Mouse (Mus musculus) 3T3-L1 (cell line): ENCODE measurements around the gene Prm3.
A peak's percentile ranks its signal among the peaks of the same experiment; 100 is the strongest.

ENCODE experiments used
- DNase-seq: peaks from one replicate; pipeline ENCODE4 v3.0.0-alpha.2; 2015; ENCODE audit warnings: low read depth, low spot score

The Prm3 gene

DNA sequence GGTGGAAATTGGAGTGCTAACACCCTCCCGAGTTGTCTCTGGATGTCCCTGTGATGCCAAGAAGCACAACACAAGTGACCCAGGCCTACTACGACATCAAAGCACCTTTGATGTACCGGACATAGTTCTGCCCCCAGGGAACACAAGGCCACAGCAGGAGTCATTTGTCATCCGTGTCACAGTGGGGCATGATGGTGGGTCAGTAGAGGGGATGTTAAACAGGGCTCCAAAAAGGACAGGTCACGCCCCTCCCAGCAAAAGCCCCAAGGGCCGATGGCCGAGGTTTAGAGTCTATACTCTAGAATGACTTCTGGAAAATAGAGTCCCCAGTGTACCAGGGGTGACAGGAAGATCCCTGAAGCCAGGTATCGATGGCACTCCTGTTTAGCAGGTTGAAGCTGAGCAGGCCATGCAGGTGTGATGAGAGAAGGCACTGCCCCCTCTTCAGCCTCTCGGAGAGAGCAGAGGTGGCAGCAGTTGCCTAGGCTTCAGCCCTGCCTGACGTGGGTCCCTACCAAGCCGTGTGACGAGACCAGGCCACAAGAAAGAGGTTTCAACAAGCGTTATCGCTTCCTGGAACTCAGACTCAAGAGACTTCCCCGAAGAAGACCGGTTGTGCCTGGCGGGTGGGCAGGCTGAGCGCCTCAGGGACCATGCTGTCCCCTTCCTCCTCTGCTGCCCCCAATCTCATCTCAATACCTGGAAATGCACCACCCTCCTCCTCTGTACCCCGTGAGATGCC, 18.8 kb downstream of the Prm3 start:
- DNase-seq = no peak

DNA sequence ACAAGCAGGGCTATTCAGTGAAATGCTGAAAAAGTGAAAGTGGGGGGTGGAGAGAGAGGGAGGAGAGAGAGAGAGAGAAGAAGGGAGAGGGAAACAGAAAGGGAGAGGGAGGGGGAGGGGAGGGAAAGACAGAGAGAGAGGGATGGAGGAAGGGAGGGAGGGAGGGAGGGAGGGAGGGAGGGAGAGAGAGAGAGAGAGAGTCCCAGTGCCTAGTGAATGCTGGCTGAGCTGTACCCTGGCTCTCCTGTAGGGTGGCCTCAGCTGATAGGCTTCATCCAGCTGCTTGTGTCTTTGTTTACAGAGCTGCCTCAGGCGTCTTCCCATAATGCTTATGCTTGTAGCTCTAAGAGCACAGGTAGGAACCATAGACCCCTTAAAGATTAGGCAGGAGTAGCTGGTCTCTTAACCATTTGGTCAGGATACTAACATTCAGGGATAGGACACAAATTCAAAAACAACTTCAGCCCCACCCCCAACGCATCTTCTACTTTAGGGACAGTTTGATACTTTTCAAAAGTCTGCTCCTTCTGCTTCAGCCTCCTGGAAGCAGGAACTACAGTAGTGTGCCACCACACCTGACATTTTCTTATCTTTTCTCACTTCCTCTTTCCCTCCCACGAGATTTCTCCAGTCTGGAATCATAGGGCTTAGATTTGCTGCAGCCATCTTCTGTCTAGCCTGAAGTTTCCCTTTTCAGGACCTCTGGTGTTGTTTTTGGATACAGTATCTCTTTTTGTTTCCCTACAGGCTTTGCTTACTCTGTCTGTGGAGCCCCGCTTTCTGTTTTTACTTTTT, 20.0 kb downstream of the Prm3 start:
- peak; percentile 53 for DNase-seq

DNA sequence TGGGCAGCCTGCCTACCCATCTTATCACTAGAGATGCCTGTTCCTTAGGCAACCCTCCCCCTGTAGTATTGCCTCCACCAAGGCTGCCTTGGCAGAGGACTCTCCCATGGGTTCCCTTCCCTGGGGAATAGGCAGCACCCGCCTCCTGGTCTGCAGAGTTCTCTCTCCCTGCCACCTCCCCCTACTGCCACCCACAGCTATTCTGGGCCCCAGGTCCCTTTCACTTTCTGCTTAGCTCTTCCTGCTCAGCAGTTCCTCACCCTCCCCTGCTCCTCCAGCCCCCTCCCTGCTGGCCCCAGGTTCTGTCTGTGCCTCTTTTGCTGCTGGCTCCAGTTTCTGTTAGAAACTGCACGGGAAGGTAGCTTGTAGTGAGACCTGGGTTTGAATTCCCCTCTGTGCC, 21.1 kb downstream of the Prm3 start:
- DNase-seq = no peak

DNA sequence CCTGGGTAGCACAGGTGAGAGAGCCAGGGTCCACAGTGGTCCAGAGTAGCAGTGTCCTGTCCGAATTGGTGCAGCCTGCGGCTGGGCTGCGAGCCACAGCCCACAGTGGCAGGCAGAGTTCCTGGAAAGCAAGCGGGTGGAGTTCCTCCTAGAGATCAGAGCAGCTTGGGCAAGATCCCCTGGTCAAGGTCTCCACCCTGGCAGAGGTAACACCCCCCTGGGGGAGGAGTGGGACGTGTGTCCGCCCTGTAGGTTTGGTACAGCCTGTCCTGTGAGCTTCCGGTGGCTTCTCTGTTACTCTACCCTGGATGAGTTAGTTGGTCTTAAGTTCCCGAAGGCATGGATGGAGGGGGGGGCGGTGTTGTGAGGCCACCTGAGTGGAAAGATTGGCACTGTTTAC, 21.9 kb downstream of the Prm3 start:
- DNase-seq = no peak

DNA sequence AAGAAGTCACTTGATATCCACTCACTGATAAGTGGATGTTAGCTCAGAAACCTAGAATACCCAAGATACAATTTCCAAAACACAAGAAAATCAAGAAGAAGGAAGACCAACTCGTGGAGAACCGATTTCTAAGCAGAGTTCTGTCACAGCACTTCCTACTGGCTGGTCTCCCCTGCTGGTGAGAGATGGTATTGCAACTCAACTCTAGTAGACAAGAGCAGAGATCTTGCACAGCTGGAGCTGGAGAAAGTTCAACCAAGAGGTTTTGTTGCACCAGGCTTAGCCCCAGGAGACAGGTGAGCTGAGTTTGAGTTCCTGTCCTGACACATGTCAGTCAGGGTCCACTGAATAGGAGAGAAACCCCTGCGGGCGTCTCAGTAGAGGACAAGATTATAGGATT, 23.6 kb downstream of the Prm3 start:
- peak; percentile 90 for DNase-seq

DNA sequence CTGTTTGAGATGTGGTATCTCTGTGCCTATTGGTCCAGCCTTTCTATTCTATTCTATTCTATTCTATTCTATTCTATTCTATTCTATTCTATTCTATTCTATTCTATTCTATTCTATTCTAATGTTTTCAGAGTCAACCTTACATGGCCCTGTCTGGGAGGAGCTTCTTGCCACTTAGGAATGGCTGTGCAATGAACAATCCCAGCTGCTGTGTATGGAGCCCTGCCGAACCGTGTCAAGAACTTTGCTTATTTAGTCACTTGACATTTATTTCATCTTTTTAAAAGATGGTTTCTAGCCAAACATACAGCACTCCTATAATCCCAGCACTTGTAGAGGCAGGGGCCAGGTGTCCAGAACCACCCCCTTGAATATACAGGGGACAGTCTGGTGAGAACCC, 26.4 kb downstream of the Prm3 start:
- no peak for DNase-seq

DNA sequence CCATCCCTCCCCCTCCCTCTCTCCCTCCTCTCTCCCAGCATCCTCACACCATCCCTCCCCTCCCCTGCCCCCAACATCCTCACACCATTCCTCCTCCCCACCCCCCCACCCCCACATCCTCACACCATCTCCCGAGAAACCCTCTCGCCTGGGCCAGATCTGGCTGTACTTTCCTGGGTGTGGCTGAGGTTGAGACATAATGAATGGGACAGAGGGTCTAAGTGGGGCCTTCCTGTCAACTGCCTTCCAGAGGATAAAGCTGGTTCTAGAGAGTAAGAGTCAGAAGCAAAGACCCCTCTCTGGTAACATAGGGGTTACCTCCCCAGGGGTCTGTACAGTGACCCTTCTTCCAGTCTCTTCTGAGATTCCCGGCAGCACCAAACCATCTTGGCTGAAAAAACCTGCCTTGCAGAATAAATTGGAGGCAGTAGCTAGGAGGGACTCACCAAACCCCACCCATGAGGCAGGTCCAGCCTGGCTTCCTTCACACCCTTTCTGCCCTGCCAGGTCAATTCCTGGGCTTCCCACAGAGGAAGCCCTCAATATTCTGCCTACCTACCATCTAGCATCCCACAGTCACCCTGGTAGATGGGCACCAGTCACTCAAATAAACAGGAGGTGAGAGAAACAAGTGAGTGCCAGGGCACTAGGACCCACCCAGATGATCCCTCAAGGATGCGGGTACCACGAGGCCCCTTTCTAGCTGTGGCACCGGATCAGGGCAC, 27.0 kb downstream of the Prm3 start:
- no peak for DNase-seq

DNA sequence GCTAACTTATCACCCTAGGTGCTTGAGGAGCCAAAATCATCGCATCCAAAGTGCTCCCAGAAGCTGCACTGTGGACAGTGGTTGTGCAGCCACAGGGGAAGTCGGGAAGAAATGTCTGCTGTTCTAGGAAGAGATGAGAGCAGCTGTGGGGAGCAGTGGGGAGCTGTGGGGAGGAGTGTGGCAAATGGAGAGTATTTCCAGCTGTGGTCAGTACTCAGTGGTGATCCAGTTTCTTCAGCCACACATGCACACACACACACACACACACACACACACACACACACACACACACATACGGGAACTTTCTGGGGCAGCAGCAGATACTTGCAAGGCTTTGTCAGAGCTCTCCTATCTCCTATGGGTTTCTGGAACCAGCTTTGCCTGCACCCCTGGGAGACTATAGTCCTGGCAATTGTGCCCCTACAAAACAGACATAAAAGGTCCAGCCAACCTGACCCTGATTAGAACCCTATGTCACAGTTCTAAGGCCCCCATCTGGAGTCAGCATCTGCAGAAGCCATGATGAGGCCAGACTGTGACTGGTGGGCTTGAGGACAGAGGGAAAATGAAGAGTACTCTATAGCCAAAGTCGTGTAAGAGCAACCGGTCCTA, 28.0 kb downstream of the Prm3 start:
- DNase-seq = no peak

DNA sequence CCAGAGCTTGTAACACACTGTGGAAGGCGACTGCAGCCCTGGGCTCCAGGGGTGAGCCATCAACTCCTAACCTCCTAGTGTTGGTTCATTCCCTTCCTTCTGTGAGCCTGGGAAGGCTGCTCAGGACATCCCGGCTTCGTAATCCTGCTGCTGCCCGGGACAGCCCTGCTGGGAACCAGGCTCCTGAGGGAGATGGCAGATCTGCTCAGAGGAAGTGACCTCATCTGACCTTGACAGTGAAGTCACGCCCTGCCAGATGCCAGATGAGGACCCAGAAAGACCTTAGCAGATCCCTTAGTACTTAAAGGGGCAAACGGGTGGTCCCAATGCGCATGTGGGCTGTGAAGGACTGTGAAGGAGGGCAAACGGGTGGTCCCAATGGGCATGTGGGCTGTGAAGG, 29.5 kb downstream of the Prm3 start:
- DNase-seq = peak; percentile 34

DNA sequence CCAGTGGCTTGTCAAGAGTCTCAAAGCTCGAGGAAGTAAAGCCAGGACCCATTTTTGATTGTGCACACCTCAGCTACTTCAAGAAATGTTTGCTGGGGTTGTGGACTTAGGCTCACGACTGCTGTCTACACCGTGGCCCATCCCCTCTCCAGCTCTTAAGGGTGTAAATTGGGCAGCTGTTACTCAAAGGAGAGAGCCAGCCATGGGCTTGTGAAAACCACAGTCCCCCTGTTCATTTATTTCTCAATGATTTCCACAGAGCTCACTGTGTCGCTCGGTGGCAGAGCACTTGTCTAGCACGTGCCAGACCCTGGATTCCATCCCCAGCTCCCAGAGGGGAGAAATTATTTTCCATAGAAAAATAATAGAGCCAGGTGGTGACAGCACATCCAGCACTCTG, 34.5 kb downstream of the Prm3 start:
- no peak for DNase-seq

DNA sequence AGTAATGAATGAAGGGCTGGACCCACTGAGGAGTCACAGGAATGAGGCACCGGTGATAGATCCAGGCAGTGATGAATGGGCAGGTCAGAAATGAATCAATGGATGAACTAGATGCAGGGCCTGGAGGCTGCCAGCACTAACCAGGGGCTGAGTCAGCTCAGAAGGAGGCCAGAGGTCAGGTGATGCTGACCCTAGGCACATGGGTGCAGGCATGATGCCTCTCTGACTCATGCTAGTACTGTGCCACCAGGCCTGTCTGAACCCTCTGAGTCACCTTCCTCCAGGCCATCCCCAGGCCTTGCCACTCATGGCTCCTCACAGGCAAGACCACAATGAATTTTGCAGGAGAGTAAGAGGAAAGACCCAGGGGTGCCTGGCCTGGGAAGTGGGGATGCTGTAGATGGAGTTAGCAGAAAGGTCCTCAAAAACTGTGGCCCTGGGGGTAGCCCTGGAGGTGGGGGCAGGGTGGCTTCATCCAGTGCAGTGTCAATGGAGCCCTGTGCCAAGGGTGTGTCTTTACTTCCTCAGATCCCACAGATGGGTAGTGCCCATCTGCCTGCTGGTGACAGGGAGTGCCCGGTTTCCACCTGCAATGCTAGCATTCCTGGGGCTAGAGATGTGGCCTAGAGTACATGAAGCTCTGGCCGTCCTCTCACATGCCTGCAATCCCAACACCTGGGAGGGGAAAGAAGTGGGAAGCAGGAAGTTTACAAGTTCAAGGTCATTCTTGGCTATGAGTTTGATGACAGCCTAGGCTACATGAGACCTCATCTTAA, 36.0 kb downstream of the Prm3 start:
- peak; percentile 97 for DNase-seq

DNA sequence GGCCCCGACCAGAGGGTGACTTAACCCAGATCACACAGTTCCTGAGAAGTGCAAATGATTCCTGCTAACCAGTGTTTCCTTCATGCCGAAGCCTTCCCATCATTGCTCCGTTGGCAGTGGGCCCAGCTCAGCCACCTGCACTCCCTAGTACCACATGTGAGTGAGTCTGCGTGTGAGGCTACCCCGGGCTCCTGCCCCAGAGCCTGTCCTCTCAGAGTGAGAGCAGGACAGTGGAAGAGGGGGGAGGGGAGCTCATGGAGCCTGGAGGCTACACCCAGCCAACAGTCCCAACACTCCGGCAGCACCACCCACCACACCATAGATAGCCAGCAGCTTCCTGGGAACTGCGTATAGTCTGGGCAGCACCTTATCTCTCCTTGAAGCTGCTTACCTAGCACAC, 40.9 kb downstream of the Prm3 start:
- DNase-seq = no peak

DNA sequence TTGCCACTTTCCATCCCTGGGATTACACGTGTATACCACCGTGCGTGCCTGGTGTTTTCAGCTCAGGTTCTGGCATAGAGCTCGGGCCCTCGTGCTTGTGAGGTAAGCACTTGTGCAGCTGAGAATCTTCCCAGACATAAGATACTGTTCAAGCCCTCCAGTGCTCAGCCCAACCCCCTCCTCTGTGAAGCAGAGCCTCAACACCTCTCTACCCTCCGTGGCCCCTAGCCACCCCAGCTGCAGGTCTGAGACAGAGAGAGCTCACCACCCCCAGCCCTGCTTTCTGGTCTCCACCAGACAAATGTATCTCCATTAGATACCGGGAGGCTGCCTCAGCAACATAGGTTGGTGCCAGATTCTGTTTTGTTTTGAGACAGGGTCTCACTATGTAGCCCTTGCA, 41.5 kb downstream of the Prm3 start:
- no peak for DNase-seq

DNA sequence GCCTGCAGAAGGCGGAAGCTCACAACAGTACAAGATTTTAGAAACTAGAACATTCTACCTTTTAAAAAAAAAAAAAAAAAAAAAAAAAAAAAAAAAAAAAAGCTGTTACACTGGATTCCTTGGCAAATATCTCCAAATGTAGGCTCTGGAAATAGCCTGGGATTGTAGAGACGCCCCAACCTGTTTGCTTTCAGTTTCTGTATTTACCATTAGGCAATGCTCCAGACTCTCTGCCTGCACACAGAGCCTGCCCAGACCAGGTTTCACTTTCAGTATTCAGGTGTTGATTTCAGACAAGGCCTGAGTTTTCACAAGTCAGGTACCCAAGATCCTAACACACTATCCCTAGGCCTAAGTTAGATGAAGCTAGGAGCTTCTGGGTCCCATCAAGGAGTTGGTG, 49.6 kb downstream of the Prm3 start:
- peak; percentile 63 for DNase-seq
